Mouse (Mus musculus): Measurements from ENCODE around the gene 4930518I15Rik. TPM values are rescaled to one million over a fixed set of nuclear protein-coding genes. Genes with fewer than 3 reads are reported as not detected.

The 4930518I15Rik gene
- polyA plus RNA-seq, 1 experiment from 2014 or later: 15.0 TPM

GRCm38 (mm10) chr2:156868994-156869393 is 11.2 kb upstream of the 4930518I15Rik start:
- ATAC-seq: no peak
- H3K4me3 ChIP-seq (replicated peaks; ENCODE audit: low read length): no peak overlapping the region
- 80% methylated on average over 8 of the region's 8 CpGs for WGBS
- peaks cover 7% of the 10 kb centered on the region for H3K4me1 ChIP-seq (replicated peaks; ENCODE audit: control insufficient read depth, insufficient read depth, low read length)
- no peak overlapping the region for H3K9ac ChIP-seq (replicated peaks; ENCODE audit: low read depth, low read length)
- H3K4me2 ChIP-seq (ENCODE audit: low read length): no peak overlapping the region
- H3K27ac ChIP-seq (ENCODE audit: low read length): no peak overlapping the region
- H3K27me3 ChIP-seq (replicated peaks; ENCODE audit: control insufficient read depth, insufficient read depth, low read length): no peaks in the 10 kb centered on the region
- H3K36me3 ChIP-seq (ENCODE audit: control insufficient read depth, insufficient read depth): peaks cover 13% of the 10 kb centered on the region
- H3K9me3 ChIP-seq (ENCODE audit: control insufficient read depth, low read length): no peaks in the 10 kb centered on the region

GRCm38 (mm10) chr2:156864481-156864880 is 6.7 kb upstream of the 4930518I15Rik start:
- Histone ChIP-seq H3K9me3 (ENCODE audit: control insufficient read depth, low read length) (no peaks in the 10 kb centered on the region), H3K27me3 (replicated peaks; ENCODE audit: control insufficient read depth, insufficient read depth, low read length) (no peaks in the 10 kb centered on the region), H3K4me3 (replicated peaks; ENCODE audit: low read length) (no peak overlapping the region), H3K36me3 (ENCODE audit: control insufficient read depth, insufficient read depth) (0 out of 2 replicates have a peak, but pooled peaks cover 6% of the 10 kb centered on the region), H3K9ac (replicated peaks; ENCODE audit: low read depth, low read length) (no peak overlapping the region), H3K4me1 (replicated peaks; ENCODE audit: control insufficient read depth, insufficient read depth, low read length) (peaks cover 22% of the 10 kb centered on the region), H3K27ac (ENCODE audit: low read length) (no peak overlapping the region), H3K4me2 (ENCODE audit: low read length) (no peak overlapping the region)
- ATAC-seq: no peak
- WGBS: 49% methylated on average over 3 of the region's 3 CpGs

GRCm38 (mm10) chr2:156863487-156864160 is 5.9 kb upstream of the 4930518I15Rik start:
- WGBS: 4% methylated on average over 28 of the region's 28 CpGs
- no peak; the same call in 1 of the 2 replicates for ATAC-seq
- H3K4me2 ChIP-seq (ENCODE audit: low read length): peak overlapping the region; percentile 82

GRCm38 (mm10) chr2:156862772-156863486 is 5.2 kb upstream of the 4930518I15Rik start, which contains the start of gene Rab5if:
Gene Rab5if (plus strand): TSS chr2:156863128.
- Histone ChIP-seq H3K36me3 (ENCODE audit: control insufficient read depth, insufficient read depth) (0 out of 2 replicates have a peak, but pooled peaks cover 3% of the 10 kb centered on the region), H3K4me2 (ENCODE audit: low read length) (peak within 1 kb of the TSS; percentile 88), H3K27ac (ENCODE audit: low read length) (peak within 1 kb of the TSS; percentile 97), H3K4me1 (replicated peaks; ENCODE audit: control insufficient read depth, insufficient read depth, low read length) (peaks cover 22% of the 10 kb centered on the region), H3K27me3 (replicated peaks; ENCODE audit: control insufficient read depth, insufficient read depth, low read length) (no peaks in the 10 kb centered on the region), H3K4me3 (replicated peaks; ENCODE audit: low read length) (peak within 1 kb of the TSS; percentile 99), H3K9me3 (ENCODE audit: control insufficient read depth, low read length) (no peaks in the 10 kb centered on the region), H3K9ac (replicated peaks; ENCODE audit: low read depth, low read length) (peak within 1 kb of the TSS; percentile 97)
- under 1% methylated on average over 83 of the region's 98 CpGs for WGBS
- ATAC-seq: peak; percentile 98

More at GRCm38 (mm10) chr2:156863487-156864160, 5.9 kb upstream of the 4930518I15Rik start:
- Histone ChIP-seq H3K4me3 (replicated peaks; ENCODE audit: low read length) (peak overlapping the region; percentile 99), H3K4me1 (replicated peaks; ENCODE audit: control insufficient read depth, insufficient read depth, low read length) (peaks cover 22% of the 10 kb centered on the region), H3K9ac (replicated peaks; ENCODE audit: low read depth, low read length) (peak overlapping the region; percentile 97), H3K27ac (ENCODE audit: low read length) (peak overlapping the region; percentile 82), H3K27me3 (replicated peaks; ENCODE audit: control insufficient read depth, insufficient read depth, low read length) (no peaks in the 10 kb centered on the region), H3K9me3 (ENCODE audit: control insufficient read depth, low read length) (no peaks in the 10 kb centered on the region), H3K36me3 (ENCODE audit: control insufficient read depth, insufficient read depth) (0 out of 2 replicates have a peak, but pooled peaks cover 3% of the 10 kb centered on the region)

- WGBS: under 1% methylated on average over 19 of the region's 19 CpGs
- Histone ChIP-seq H3K9ac (replicated peaks; ENCODE audit: low read depth, low read length) (peak overlapping the region; percentile 83), H3K27me3 (replicated peaks; ENCODE audit: control insufficient read depth, insufficient read depth, low read length) (no peaks in the 10 kb centered on the region), H3K27ac (ENCODE audit: low read length) (peak overlapping the region; percentile 97), H3K4me2 (ENCODE audit: low read length) (peak overlapping the region; percentile 88), H3K4me3 (replicated peaks; ENCODE audit: low read length) (peak overlapping the region; percentile 99), H3K4me1 (replicated peaks; ENCODE audit: control insufficient read depth, insufficient read depth, low read length) (peaks cover 22% of the 10 kb centered on the region), H3K36me3 (ENCODE audit: control insufficient read depth, insufficient read depth) (0 out of 2 replicates have a peak, but pooled peaks cover 3% of the 10 kb centered on the region), H3K9me3 (ENCODE audit: control insufficient read depth, low read length) (no peaks in the 10 kb centered on the region)
- no peak for ATAC-seq
Measured at GRCm38 (mm10) chr2:156862041-156862717, 4.4 kb upstream of the 4930518I15Rik start.

GRCm38 (mm10) chr2:156858671-156859070 is 925 bp upstream of the 4930518I15Rik start:
- no peak overlapping the region for H3K4me2 ChIP-seq (ENCODE audit: low read length)
- H3K4me3 ChIP-seq (replicated peaks; ENCODE audit: low read length): no peak overlapping the region
- 85% methylated on average over 7 of the region's 7 CpGs for WGBS
- H3K4me1 ChIP-seq (replicated peaks; ENCODE audit: control insufficient read depth, insufficient read depth, low read length): peaks cover 17% of the 10 kb centered on the region
- H3K9ac ChIP-seq (replicated peaks; ENCODE audit: low read depth, low read length): no peak overlapping the region
- H3K27me3 ChIP-seq (replicated peaks; ENCODE audit: control insufficient read depth, insufficient read depth, low read length): no peaks in the 10 kb centered on the region
- ATAC-seq: no peak
- no peaks in the 10 kb centered on the region for H3K36me3 ChIP-seq (ENCODE audit: control insufficient read depth, insufficient read depth)
- H3K27ac ChIP-seq (ENCODE audit: low read length): no peak overlapping the region
- no peaks in the 10 kb centered on the region for H3K9me3 ChIP-seq (ENCODE audit: control insufficient read depth, low read length)

- H3K4me2 ChIP-seq (ENCODE audit: low read length): no peak overlapping the region
- no peaks in the 10 kb centered on the region for H3K36me3 ChIP-seq (ENCODE audit: control insufficient read depth, insufficient read depth)
- ATAC-seq: no peak
- no peak overlapping the region for H3K4me3 ChIP-seq (replicated peaks; ENCODE audit: low read length)
- no peaks in the 10 kb centered on the region for H3K9me3 ChIP-seq (ENCODE audit: control insufficient read depth, low read length)
- no peak overlapping the region for H3K9ac ChIP-seq (replicated peaks; ENCODE audit: low read depth, low read length)
- H3K4me1 ChIP-seq (replicated peaks; ENCODE audit: control insufficient read depth, insufficient read depth, low read length): peaks cover 14% of the 10 kb centered on the region
- no peak overlapping the region for H3K27ac ChIP-seq (ENCODE audit: low read length)
- WGBS: 74% methylated on average over 3 of the region's 3 CpGs
- H3K27me3 ChIP-seq (replicated peaks; ENCODE audit: control insufficient read depth, insufficient read depth, low read length): no peaks in the 10 kb centered on the region
Measured at GRCm38 (mm10) chr2:156857385-156857791, 358 bp downstream of the 4930518I15Rik start.

GRCm38 (mm10) chr2:156856311-156856710 is 1.4 kb downstream of the 4930518I15Rik start:
- no peak overlapping the region for H3K4me2 ChIP-seq (ENCODE audit: low read length)
- H3K4me1 ChIP-seq (replicated peaks; ENCODE audit: control insufficient read depth, insufficient read depth, low read length): peaks cover 7% of the 10 kb centered on the region
- no peak overlapping the region for H3K4me3 ChIP-seq (replicated peaks; ENCODE audit: low read length)
- ATAC-seq: no peak
- H3K9ac ChIP-seq (replicated peaks; ENCODE audit: low read depth, low read length): no peak overlapping the region
- H3K27ac ChIP-seq (ENCODE audit: low read length): no peak overlapping the region
- H3K9me3 ChIP-seq (ENCODE audit: control insufficient read depth, low read length): no peaks in the 10 kb centered on the region
- H3K27me3 ChIP-seq (replicated peaks; ENCODE audit: control insufficient read depth, insufficient read depth, low read length): no peaks in the 10 kb centered on the region
- WGBS: 98% methylated on average over 1 of the region's 1 CpGs
- H3K36me3 ChIP-seq (ENCODE audit: control insufficient read depth, insufficient read depth): no peaks in the 10 kb centered on the region
